Mouse (Mus musculus): Measurements from ENCODE around the gene Col5a1. TPM values are rescaled to one million over a fixed set of nuclear protein-coding genes. Genes with fewer than 3 reads are reported as not detected.

Gene Col5a1
- total and polyA plus RNA-seq, 2 experiments from 2014 or later = 4.8 to 23.6 TPM

- no peak overlapping the region for H3K27ac ChIP-seq (ENCODE audit: low read depth, low read length)
- ATAC-seq = no peak
- no peak overlapping the region for H3K4me3 ChIP-seq (ENCODE audit: low read depth, low read length)
- no peak overlapping the region for H3K4me2 ChIP-seq (ENCODE audit: low read depth)
- WGBS = 77% methylated on average over 5 of the region's 5 CpGs
- TF ChIP-seq CTCF (IDR thresholded peaks at IDR 0.05; ENCODE audit: low read depth) = no peak
- no peak overlapping the region for H3K9ac ChIP-seq
- no peak for DNase-seq
- no peaks in the 10 kb centered on the region for H3K36me3 ChIP-seq (ENCODE audit: insufficient read depth)
- no peaks in the 10 kb centered on the region for H3K27me3 ChIP-seq (ENCODE audit: insufficient read depth, low read length)
- no peaks in the 10 kb centered on the region for H3K9me3 ChIP-seq (ENCODE audit: low read length)
- no peaks in the 10 kb centered on the region for H3K4me1 ChIP-seq (ENCODE audit: insufficient read depth)
Measured at GRCm38 (mm10) chr2:27848466-27848865, 37.8 kb upstream of the Col5a1 start.

- no peaks in the 10 kb centered on the region for H3K9me3 ChIP-seq (ENCODE audit: low read length)
- WGBS = 46% methylated on average over 9 of the region's 9 CpGs
- no peak overlapping the region for H3K4me2 ChIP-seq (ENCODE audit: low read depth)
- no peak overlapping the region for H3K9ac ChIP-seq
- H3K4me3 ChIP-seq (ENCODE audit: low read depth, low read length) = no peak overlapping the region
- H3K27me3 ChIP-seq (ENCODE audit: insufficient read depth, low read length) = no peaks in the 10 kb centered on the region
- H3K27ac ChIP-seq (ENCODE audit: low read depth, low read length) = no peak overlapping the region
- H3K4me1 ChIP-seq (ENCODE audit: insufficient read depth) = no peaks in the 10 kb centered on the region
- TF ChIP-seq CTCF (IDR thresholded peaks at IDR 0.05; ENCODE audit: low read depth) = no peak
- no peaks in the 10 kb centered on the region for H3K36me3 ChIP-seq (ENCODE audit: insufficient read depth)
- DNase-seq (no peak), ATAC-seq (no peak)
Measured at GRCm38 (mm10) chr2:27858348-27858903, 27.8 kb upstream of the Col5a1 start.

- DNase-seq = no peak
- Histone ChIP-seq H3K36me3 (ENCODE audit: insufficient read depth) (no peaks in the 10 kb centered on the region), H3K4me1 (ENCODE audit: insufficient read depth) (no peaks in the 10 kb centered on the region), H3K27ac (ENCODE audit: low read depth, low read length) (no peak overlapping the region), H3K27me3 (ENCODE audit: insufficient read depth, low read length) (no peaks in the 10 kb centered on the region), H3K9me3 (ENCODE audit: low read length) (no peaks in the 10 kb centered on the region), H3K9ac (no peak overlapping the region), H3K4me2 (ENCODE audit: low read depth) (no peak overlapping the region), H3K4me3 (ENCODE audit: low read depth, low read length) (no peak overlapping the region)
- WGBS = 74% methylated on average over 9 of the region's 9 CpGs
- TF ChIP-seq CTCF (IDR thresholded peaks at IDR 0.05; ENCODE audit: low read depth) = no peak
- ATAC-seq = no peak
Measured at GRCm38 (mm10) chr2:27861576-27862238, 24.5 kb upstream of the Col5a1 start.

- Histone ChIP-seq H3K27me3 (ENCODE audit: insufficient read depth, low read length) (no peaks in the 10 kb centered on the region), H3K9ac (no peak overlapping the region), H3K36me3 (ENCODE audit: insufficient read depth) (no peaks in the 10 kb centered on the region), H3K4me2 (ENCODE audit: low read depth) (no peak overlapping the region), H3K9me3 (ENCODE audit: low read length) (no peaks in the 10 kb centered on the region), H3K27ac (ENCODE audit: low read depth, low read length) (no peak overlapping the region), H3K4me3 (ENCODE audit: low read depth, low read length) (no peak overlapping the region), H3K4me1 (ENCODE audit: insufficient read depth) (no peaks in the 10 kb centered on the region)
- 80% methylated on average over 18 of the region's 18 CpGs for WGBS
- ATAC-seq = no peak
- no peak for TF ChIP-seq CTCF (IDR thresholded peaks at IDR 0.05; ENCODE audit: low read depth)
- no peak for DNase-seq
Measured at GRCm38 (mm10) chr2:27864491-27865365, 21.5 kb upstream of the Col5a1 start.

GRCm38 (mm10) chr2:27870586-27870985 is 15.6 kb upstream of the Col5a1 start:
- Histone ChIP-seq H3K9ac (no peak overlapping the region), H3K4me3 (ENCODE audit: low read depth, low read length) (no peak overlapping the region), H3K4me1 (ENCODE audit: insufficient read depth) (no peaks in the 10 kb centered on the region), H3K27ac (ENCODE audit: low read depth, low read length) (no peak overlapping the region), H3K36me3 (ENCODE audit: insufficient read depth) (no peaks in the 10 kb centered on the region), H3K9me3 (ENCODE audit: low read length) (no peaks in the 10 kb centered on the region), H3K27me3 (ENCODE audit: insufficient read depth, low read length) (no peaks in the 10 kb centered on the region), H3K4me2 (ENCODE audit: low read depth) (no peak overlapping the region)
- WGBS = 93% methylated on average over 1 of the region's 1 CpGs
- no peak for TF ChIP-seq CTCF (IDR thresholded peaks at IDR 0.05; ENCODE audit: low read depth)
- no peak for ATAC-seq
- no peak for DNase-seq

DNA sequence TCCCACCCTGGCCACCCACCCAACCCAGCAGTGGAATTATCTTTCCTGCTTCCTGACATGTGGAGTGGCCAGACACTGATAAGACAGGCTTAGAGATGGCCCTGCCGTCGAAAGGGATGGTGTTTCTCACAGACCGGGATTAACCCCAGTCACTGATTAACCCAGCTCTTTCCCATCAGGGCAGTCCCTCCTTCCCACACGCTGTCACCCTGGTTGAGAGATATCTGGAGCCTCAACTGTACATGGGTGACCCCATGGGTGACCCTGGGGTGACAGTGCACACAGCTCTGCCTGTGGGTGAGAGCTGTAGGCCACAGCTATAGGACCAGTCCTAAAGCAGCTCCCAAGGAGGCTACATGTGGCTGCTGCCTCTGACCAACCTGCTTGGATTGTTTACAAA is 15.2 kb upstream of the Col5a1 start:
- H3K9me3 ChIP-seq (ENCODE audit: low read length) = no peaks in the 10 kb centered on the region
- 71% methylated on average over 4 of the region's 4 CpGs for WGBS
- no peak overlapping the region for H3K4me3 ChIP-seq (ENCODE audit: low read depth, low read length)
- no peak overlapping the region for H3K9ac ChIP-seq
- ATAC-seq (no peak), DNase-seq (no peak)
- H3K27me3 ChIP-seq (ENCODE audit: insufficient read depth, low read length) = no peaks in the 10 kb centered on the region
- TF ChIP-seq CTCF (IDR thresholded peaks at IDR 0.05; ENCODE audit: low read depth) = no peak
- no peaks in the 10 kb centered on the region for H3K4me1 ChIP-seq (ENCODE audit: insufficient read depth)
- H3K4me2 ChIP-seq (ENCODE audit: low read depth) = no peak overlapping the region
- H3K27ac ChIP-seq (ENCODE audit: low read depth, low read length) = no peak overlapping the region
- no peaks in the 10 kb centered on the region for H3K36me3 ChIP-seq (ENCODE audit: insufficient read depth)

- TF ChIP-seq CTCF (IDR thresholded peaks at IDR 0.05; ENCODE audit: low read depth) = no peak
- Histone ChIP-seq H3K4me1 (ENCODE audit: insufficient read depth) (no peaks in the 10 kb centered on the region; the same call in 1 of the 2 replicates), H3K36me3 (ENCODE audit: insufficient read depth) (no peaks in the 10 kb centered on the region), H3K27me3 (ENCODE audit: insufficient read depth, low read length) (no peaks in the 10 kb centered on the region), H3K27ac (ENCODE audit: low read depth, low read length) (no peak overlapping the region), H3K9ac (no peak overlapping the region), H3K4me3 (ENCODE audit: low read depth, low read length) (no peak overlapping the region), H3K4me2 (ENCODE audit: low read depth) (no peak overlapping the region), H3K9me3 (ENCODE audit: low read length) (no peaks in the 10 kb centered on the region)
- DNase-seq (no peak), ATAC-seq (no peak)
- WGBS = 44% methylated on average over 3 of the region's 3 CpGs
Measured at GRCm38 (mm10) chr2:27872276-27872675, 13.9 kb upstream of the Col5a1 start.
